Mouse (Mus musculus) cerebellum, adult 2 months (tissue): ENCODE measurements around the gene Fam229b. TPM values are rescaled to one million over a fixed set of nuclear protein-coding genes. Genes with fewer than 3 reads are reported as not detected.

Source experiments
- DNase-seq, 2 experiments: peaks; one replicate each; pipeline ENCODE4 v3.0.0; 2021
- H3K27ac ChIP-seq: fragments of 200-500 bp; 2 replicates; pipeline ENCODE4 v1.5.1; 2012; ENCODE audit warnings: low read length, control low read depth, inconsistent platforms; ENCODE audit not compliant: insufficient read depth
- H3K27me3 ChIP-seq: fragments of 200-500 bp; 2 replicates; pipeline ENCODE4 v1.6.1; 2012; ENCODE audit warnings: inconsistent platforms, mild to moderate bottlenecking, low read length, moderate library complexity; ENCODE audit not compliant: control insufficient read depth, insufficient read depth
- H3K4me1 ChIP-seq: fragments of 200-500 bp; 2 replicates; pipeline ENCODE4 v1.6.1; 2011; ENCODE audit warnings: low read length; ENCODE audit not compliant: control insufficient read depth, insufficient read depth
- H3K4me3 ChIP-seq: fragments of 200-500 bp; replicated peaks from 2 replicates; pipeline ENCODE3; 2011; ENCODE audit warnings: mild to moderate bottlenecking, low read depth, low read length, control low read depth; ENCODE audit not compliant: insufficient read depth
- CTCF ChIP-seq: fragments of 200-500 bp; IDR thresholded peaks from 2 replicates; pipeline ENCODE4 v1.5.1; 2011; ENCODE audit warnings: low read depth, mild to moderate bottlenecking, control low read depth, low read length, moderate library complexity, borderline replicate concordance; ENCODE audit not compliant: insufficient read depth
- POLR2A ChIP-seq: fragments of 200-500 bp; IDR thresholded peaks from 2 replicates; pipeline ENCODE4 v1.6.1; 2011; ENCODE audit warnings: low read length, control low read depth, borderline replicate concordance; ENCODE audit not compliant: insufficient read depth
- WGBS: fragments of 180-500 bp; shearing (Covaris S2); methylation state at CpG from one replicate; pipeline ENCODE4 v1.1.7; 2018; 5-methylcytosine and 5-hydroxymethylcytosine counted together
- polyA plus RNA-seq: library from polyadenylated mRNA; depleted of rRNA; stranded (reverse); fragments of >200 nt; gene quantifications from 2 replicates; pipeline ENCODE4 v1.2.3, GENCODE M21; 2012

The Fam229b gene
- polyA plus RNA-seq, 1 experiment = 18.7 TPM

- TF ChIP-seq POLR2A = no peak
- peak; percentile 84 for TF ChIP-seq CTCF
- Histone ChIP-seq H3K4me3 (no peak overlapping the region), H3K27ac (no peak overlapping the region), H3K27me3 (no peaks in the 10 kb centered on the region), H3K4me1 (no peaks in the 10 kb centered on the region)
- peak; percentile 72 to 85 for DNase-seq
- WGBS = 11% methylated on average over 8 of the region's 8 CpGs
Measured at GRCm38 (mm10) chr10:39170181-39170580, 36.5 kb upstream of the Fam229b start.

GRCm38 (mm10) chr10:39169642-39170041 lies 35.9 kb upstream of the Fam229b start:
- Histone ChIP-seq H3K4me1 (no peaks in the 10 kb centered on the region), H3K4me3 (no peak overlapping the region), H3K27me3 (no peaks in the 10 kb centered on the region), H3K27ac (no peak overlapping the region)
- DNase-seq = no peak
- TF ChIP-seq CTCF (no peak), POLR2A (no peak)
- 60% methylated on average over 9 of the region's 9 CpGs for WGBS

GRCm38 (mm10) chr10:39167611-39168010 lies 33.9 kb upstream of the Fam229b start:
- Histone ChIP-seq H3K27me3 (no peaks in the 10 kb centered on the region), H3K4me1 (no peaks in the 10 kb centered on the region), H3K27ac (no peak overlapping the region), H3K4me3 (no peak overlapping the region)
- TF ChIP-seq POLR2A (no peak), CTCF (no peak)
- no peak for DNase-seq
- 79% methylated on average over 11 of the region's 11 CpGs for WGBS

GRCm38 (mm10) chr10:39165632-39166115 lies 32.0 kb upstream of the Fam229b start:
- no peaks in the 10 kb centered on the region for H3K27me3 ChIP-seq
- H3K4me3 ChIP-seq = peak overlapping the region; percentile 56
- no peak overlapping the region for H3K27ac ChIP-seq
- 1% methylated on average over 11 of the region's 11 CpGs for WGBS
- peak; percentile 57 to 64 for DNase-seq
- TF ChIP-seq CTCF (no peak), POLR2A (no peak)
- no peaks in the 10 kb centered on the region for H3K4me1 ChIP-seq

- Histone ChIP-seq H3K4me1 (no peaks in the 10 kb centered on the region), H3K4me3 (no peak within 1 kb of the TSS), H3K27ac (no peak within 1 kb of the TSS), H3K27me3 (no peaks in the 10 kb centered on the region)
- no peak for TF ChIP-seq CTCF
- TF ChIP-seq POLR2A = no peak
- DNase-seq = no peak
- WGBS = 84% methylated on average over 10 of the region's 10 CpGs
Measured at GRCm38 (mm10) chr10:39163694-39164093, 30.0 kb upstream of the Fam229b start, which contains the start of gene Ccn6. Gene Ccn6 (minus strand): TSS chr10:39163794.

- no peaks in the 10 kb centered on the region for H3K4me1 ChIP-seq
- no peak for DNase-seq
- H3K27ac ChIP-seq = no peak overlapping the region
- no peak for TF ChIP-seq POLR2A
- TF ChIP-seq CTCF = no peak
- no peak overlapping the region for H3K4me3 ChIP-seq
- WGBS = 45% methylated on average over 18 of the region's 18 CpGs
- no peaks in the 10 kb centered on the region for H3K27me3 ChIP-seq
Measured at GRCm38 (mm10) chr10:39162666-39163484, 29.2 kb upstream of the Fam229b start.

GRCm38 (mm10) chr10:39161406-39161805 lies 27.7 kb upstream of the Fam229b start:
- Histone ChIP-seq H3K27ac (no peak overlapping the region), H3K27me3 (no peaks in the 10 kb centered on the region), H3K4me1 (no peaks in the 10 kb centered on the region), H3K4me3 (no peak overlapping the region)
- DNase-seq = no peak
- TF ChIP-seq POLR2A = no peak
- no peak for TF ChIP-seq CTCF
- WGBS = 91% methylated on average over 1 of the region's 1 CpGs

GRCm38 (mm10) chr10:39158306-39158705 lies 24.6 kb upstream of the Fam229b start:
- Histone ChIP-seq H3K27ac (no peak overlapping the region), H3K4me3 (no peak overlapping the region), H3K4me1 (no peaks in the 10 kb centered on the region), H3K27me3 (no peaks in the 10 kb centered on the region)
- WGBS = 51% methylated on average over 12 of the region's 12 CpGs
- TF ChIP-seq POLR2A (no peak), CTCF (no peak)
- DNase-seq = no peak
